Mouse (Mus musculus) myocyte (in vitro differentiated cells): ENCODE data around the gene Prkacb.

Experiments
- CEBPB ChIP-seq: IDR thresholded peaks from 2 replicates; pipeline ENCODE4 v1.6.1; 2011; ENCODE audit warnings: mild to moderate bottlenecking, moderate library complexity; ENCODE audit not compliant: poor library complexity, insufficient read depth, severe bottlenecking
- E2F4 ChIP-seq: IDR thresholded peaks from one replicate; pipeline ENCODE4 v1.6.1; 2011; ENCODE audit warnings: mild to moderate bottlenecking, control low read depth, moderate library complexity; ENCODE audit not compliant: insufficient read depth
- MAX ChIP-seq: IDR thresholded peaks from one replicate; pipeline ENCODE4 v1.6.1; 2011; ENCODE audit warnings: low read depth, mild to moderate bottlenecking, control low read depth
- MYOD1 ChIP-seq, 3 experiments: IDR thresholded peaks; one replicate each; pipeline ENCODE4 v1.6.1; 2011; ENCODE audit warnings: control low read depth in 2 of 3, low read depth in 2 of 3, mild to moderate bottlenecking in 2 of 3, moderate library complexity in 1 of 3; ENCODE audit not compliant: insufficient read length in 2 of 3, control insufficient read depth in 1 of 3
- MYOG ChIP-seq, 3 experiments: IDR thresholded peaks; one replicate each; pipeline ENCODE4 v1.6.1; 2011; ENCODE audit warnings: control low read depth in 2 of 3, low read depth in 2 of 3, mild to moderate bottlenecking in 2 of 3; ENCODE audit not compliant: insufficient read length in 2 of 3, control insufficient read depth in 1 of 3, insufficient read depth in 1 of 3
- POLR2A ChIP-seq: IDR thresholded peaks from one replicate; pipeline ENCODE4 v1.6.1; 2011; ENCODE audit warnings: low read depth, mild to moderate bottlenecking, control low read depth, moderate library complexity; ENCODE audit not compliant: insufficient read length
- POLR2AphosphoS2 ChIP-seq: IDR thresholded peaks from one replicate; pipeline ENCODE4 v1.6.1; 2011; ENCODE audit warnings: low read depth, control low read depth; ENCODE audit not compliant: insufficient read length
- REST ChIP-seq: IDR thresholded peaks from one replicate; pipeline ENCODE4 v1.6.1; 2011; ENCODE audit warnings: mild to moderate bottlenecking, control low read depth, moderate library complexity; ENCODE audit not compliant: insufficient read depth, insufficient read length
- SRF ChIP-seq: IDR thresholded peaks from one replicate; pipeline ENCODE4 v1.6.1; 2011; ENCODE audit warnings: low read depth; ENCODE audit not compliant: control insufficient read depth, insufficient read length
- TCF12 ChIP-seq: IDR thresholded peaks from one replicate; pipeline ENCODE4 v1.6.1; 2011; ENCODE audit warnings: mild to moderate bottlenecking, control low read depth; ENCODE audit not compliant: poor library complexity, insufficient read depth, severe bottlenecking
- TCF3 ChIP-seq: IDR thresholded peaks from one replicate; pipeline ENCODE4 v1.6.1; 2011; ENCODE audit warnings: low read depth, control low read depth; ENCODE audit not compliant: insufficient read length
- USF1 ChIP-seq: IDR thresholded peaks from one replicate; pipeline ENCODE4 v1.6.1; 2011; ENCODE audit warnings: low read depth, mild to moderate bottlenecking, control low read depth, moderate library complexity

- no peak for TF ChIP-seq MAX
- TF ChIP-seq POLR2A: no peak
- no peak for TF ChIP-seq TCF12
- TF ChIP-seq E2F4: no peak
- no peak for TF ChIP-seq MYOD1 (IDR thresholded peaks at IDR 0.05; ENCODE audit: control insufficient read depth in 1 of 3, insufficient read length in 2 of 3, low read depth in 2 of 3)
- no peak for TF ChIP-seq USF1
- TF ChIP-seq MYOG (IDR thresholded peaks at IDR 0.05; ENCODE audit: control insufficient read depth in 1 of 3, insufficient read depth in 1 of 3, insufficient read length in 2 of 3, low read depth in 2 of 3): no peak
- TF ChIP-seq CEBPB: no peak
- TF ChIP-seq SRF: no peak
- no peak for TF ChIP-seq POLR2AphosphoS2
- no peak for TF ChIP-seq REST
- no peak for TF ChIP-seq TCF3
These were observed 94.5 kb downstream of the Prkacb start for GRCm38 (mm10) chr3:146718251-146718650.
